Comparison of ENCODE assay signal across 10 mouse cellular contexts in genomic region chr17:75370120-75370519, GRCm38 (mm10).
DNase-seq lines count a peak whose midpoint lies in the region; ATAC-seq and TF ChIP-seq lines count a peak whose summit lies in the region.
"Had no signal": no experiment of that assay in that cellular context is flagged by ENCODE, and none has a peak within 500 bp of the region (broad histone marks: within the 10 kb centered on the region; RNA-seq: fewer than 3 reads in every experiment).

No protein-coding gene starts in this region.

- H3K27me3 ChIP-seq in forebrain, postnatal 0 days (ENCODE audit: insufficient read depth, low read length): no peaks in the 10 kb centered on the region
- no peaks in the 10 kb centered on the region for H3K27me3 ChIP-seq in forebrain, embryonic 12.5 days
- H3K27me3 ChIP-seq: heart, embryonic 15.5 days had no signal

- H3K36me3 ChIP-seq in forebrain, postnatal 0 days (ENCODE audit: insufficient read depth): no peaks in the 10 kb centered on the region
- H3K36me3 ChIP-seq in forebrain, embryonic 12.5 days (replicated peaks): no peaks in the 10 kb centered on the region

- no peak overlapping the region for H3K4me2 ChIP-seq in forebrain, postnatal 0 days (ENCODE audit: low read depth)
- H3K4me2 ChIP-seq in forebrain, embryonic 12.5 days: no peak overlapping the region
- H3K4me2 ChIP-seq: heart, embryonic 15.5 days had no signal

- H3K4me1 ChIP-seq in forebrain, postnatal 0 days (ENCODE audit: insufficient read depth): no peaks in the 10 kb centered on the region
- no peaks in the 10 kb centered on the region for H3K4me1 ChIP-seq in forebrain, embryonic 12.5 days
- peaks cover 4% of the 10 kb centered on the region; the same call in 1 of the 2 replicates for H3K4me1 ChIP-seq in lung, adult 2 months (ENCODE audit: control insufficient read depth, insufficient read depth, low read length)
- H3K4me1 ChIP-seq: heart, embryonic 15.5 days had no signal

- no peak for TF ChIP-seq POLR2A in lung, adult 2 months (IDR thresholded peaks at IDR 0.05; ENCODE audit: borderline replicate concordance, extremely low read depth, low read depth, low read length)

- TF ChIP-seq CTCF in forebrain, postnatal 0 days (IDR thresholded peaks at IDR 0.05; ENCODE audit: low read depth): peak; percentile 42
- TF ChIP-seq CTCF in lung, adult 2 months (IDR thresholded peaks at IDR 0.05; ENCODE audit: insufficient read depth, low read length): 0 out of 2 replicates have a peak, but pooled peaks have one; percentile 18

- DNase-seq in forebrain, postnatal 0 days: no peak
- DNase-seq in lung, adult 2 months: no peak
- no peak for DNase-seq in lung, adult 18-20 months
- DNase-seq in c-Kit-negative CD71-positive TER-119-positive erythroid progenitor cells, embryonic 14.5 days (ENCODE audit: low read depth, low spot score): peak; percentile 9
- DNase-seq in layer of hippocampus, adult 9-10 months (ENCODE audit: low spot score): no peak
- DNase-seq in gastrocnemius, postnatal 14 days: no peak
- DNase-seq: cerebellum, postnatal 36 days had no signal

- H3K9me3 ChIP-seq in forebrain, postnatal 0 days (ENCODE audit: low read length): no peaks in the 10 kb centered on the region
- no peaks in the 10 kb centered on the region for H3K9me3 ChIP-seq in forebrain, embryonic 12.5 days
- H3K9me3 ChIP-seq: heart, embryonic 15.5 days had no signal

- H3K4me3 ChIP-seq in forebrain, postnatal 0 days (ENCODE audit: low read depth, low read length): no peak overlapping the region
- H3K4me3 ChIP-seq in forebrain, embryonic 12.5 days (replicated peaks): no peak overlapping the region
- H3K4me3 ChIP-seq in lung, adult 2 months (replicated peaks; ENCODE audit: extremely low read depth, low read depth, low read length): no peak overlapping the region
- H3K4me3 ChIP-seq: heart, embryonic 15.5 days had no signal

- 87% methylated on average over 4 of the region's 4 CpGs for WGBS in forebrain, postnatal 0 days
- 92% methylated on average over 4 of the region's 4 CpGs for WGBS in forebrain, embryonic 12.5 days
- 92% methylated on average over 4 of the region's 4 CpGs for WGBS in lung, adult 2 months

- intact Hi-C loops in gastrocnemius, postnatal 14 days (cut with DNase I; ENCODE audit: low total_unique reads): no loop called here

- ATAC-seq in forebrain, postnatal 0 days: no peak
- no peak for ATAC-seq in forebrain, embryonic 12.5 days (ENCODE audit: low FRiP score)
- 0 out of 2 replicates have a peak, but pooled peaks have one; percentile 60 for ATAC-seq in monocyte, adult 5-6 weeks (replicated peaks; ENCODE audit: insufficient number of reproducible peaks, low FRiP score, low TSS enrichment, poor library complexity, severe bottlenecking)

- no peak overlapping the region for H3K27ac ChIP-seq in forebrain, postnatal 0 days (ENCODE audit: low read depth, low read length)
- no peak overlapping the region for H3K27ac ChIP-seq in forebrain, embryonic 12.5 days
- H3K27ac ChIP-seq: heart, embryonic 15.5 days had no signal

- H3K9ac ChIP-seq in forebrain, postnatal 0 days: no peak overlapping the region
- H3K9ac ChIP-seq in forebrain, embryonic 12.5 days: no peak overlapping the region
- H3K9ac ChIP-seq: heart, embryonic 15.5 days had no signal
